Mouse (Mus musculus): Measurements from ENCODE around the gene Aldh1l1. TPM values are rescaled to one million over a fixed set of nuclear protein-coding genes. Genes with fewer than 3 reads are reported as not detected.

Gene Aldh1l1
- polyA plus RNA-seq, 1 experiment from 2014 or later, result 8.8 TPM

- no peak for ATAC-seq (ENCODE audit: low FRiP score, low read depth)
- 78% methylated on average over 6 of the region's 6 CpGs for WGBS
- no peaks in the 10 kb centered on the region for H3K27me3 ChIP-seq
- no peak overlapping the region for H3K4me2 ChIP-seq (replicated peaks)
- no peak overlapping the region for H3K9ac ChIP-seq (replicated peaks)
- peaks cover 11% of the 10 kb centered on the region for H3K4me1 ChIP-seq
- H3K4me3 ChIP-seq, result no peak overlapping the region
- no peaks in the 10 kb centered on the region for H3K9me3 ChIP-seq
- no peaks in the 10 kb centered on the region for H3K36me3 ChIP-seq
- no peak overlapping the region for H3K27ac ChIP-seq (replicated peaks)
Measured at GRCm38 (mm10) chr6:90557829-90558693, 71.8 kb downstream of the Aldh1l1 start.

DNA sequence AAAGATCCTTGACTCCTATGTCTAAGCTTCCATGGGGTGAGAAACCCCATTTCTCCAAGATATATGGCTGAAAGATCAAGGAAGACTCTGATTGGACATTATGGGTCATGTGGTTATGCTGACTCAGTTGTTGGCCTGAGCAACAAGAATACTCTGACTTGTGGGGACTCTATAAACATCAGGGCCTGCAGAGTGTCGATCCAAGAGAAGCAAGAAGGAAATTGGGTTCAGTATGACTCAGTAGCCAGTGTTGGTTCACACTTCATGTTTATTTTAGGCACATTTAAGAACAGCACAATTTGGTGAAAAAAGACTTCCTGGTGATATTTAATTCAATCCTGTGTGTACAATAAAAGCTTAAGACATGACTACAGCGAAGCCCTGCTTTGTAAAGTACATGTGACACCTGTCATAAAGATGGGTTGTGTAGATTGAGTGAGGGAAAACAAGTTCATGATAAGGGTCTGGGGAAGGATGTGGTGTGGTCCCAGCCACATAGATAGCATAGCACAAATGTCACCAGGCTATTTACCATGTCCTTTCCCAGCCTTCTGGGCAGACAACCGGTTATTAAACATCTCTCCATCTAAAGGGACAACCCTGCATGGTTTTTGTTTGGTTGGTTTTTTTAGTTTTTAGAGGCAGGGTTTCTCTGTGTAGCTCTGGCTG lies 74.3 kb downstream of the Aldh1l1 start:
- no peak overlapping the region for H3K4me2 ChIP-seq (replicated peaks)
- H3K9ac ChIP-seq (replicated peaks), result no peak overlapping the region
- H3K4me3 ChIP-seq, result no peak overlapping the region
- peak overlapping the region; percentile 64 for H3K27ac ChIP-seq (replicated peaks)
- no peaks in the 10 kb centered on the region for H3K9me3 ChIP-seq
- no peaks in the 10 kb centered on the region for H3K36me3 ChIP-seq
- 88% methylated on average over 3 of the region's 3 CpGs for WGBS
- H3K27me3 ChIP-seq, result no peaks in the 10 kb centered on the region; the same call in 1 of the 2 replicates
- peaks cover 13% of the 10 kb centered on the region for H3K4me1 ChIP-seq
- no peak for ATAC-seq (ENCODE audit: low FRiP score, low read depth)

GRCm38 (mm10) chr6:90561234-90561781 lies 75.1 kb downstream of the Aldh1l1 start:
- Histone ChIP-seq H3K27me3 (no peaks in the 10 kb centered on the region; the same call in 1 of the 2 replicates), H3K4me1 (peaks cover 13% of the 10 kb centered on the region), H3K9me3 (no peaks in the 10 kb centered on the region), H3K9ac (replicated peaks) (no peak overlapping the region), H3K27ac (replicated peaks) (peak overlapping the region; percentile 64), H3K4me2 (replicated peaks) (no peak overlapping the region), H3K36me3 (no peaks in the 10 kb centered on the region), H3K4me3 (no peak overlapping the region)
- peak; percentile 74 for ATAC-seq (ENCODE audit: low FRiP score, low read depth)
- WGBS, result 56% methylated on average over 2 of the region's 2 CpGs

DNA sequence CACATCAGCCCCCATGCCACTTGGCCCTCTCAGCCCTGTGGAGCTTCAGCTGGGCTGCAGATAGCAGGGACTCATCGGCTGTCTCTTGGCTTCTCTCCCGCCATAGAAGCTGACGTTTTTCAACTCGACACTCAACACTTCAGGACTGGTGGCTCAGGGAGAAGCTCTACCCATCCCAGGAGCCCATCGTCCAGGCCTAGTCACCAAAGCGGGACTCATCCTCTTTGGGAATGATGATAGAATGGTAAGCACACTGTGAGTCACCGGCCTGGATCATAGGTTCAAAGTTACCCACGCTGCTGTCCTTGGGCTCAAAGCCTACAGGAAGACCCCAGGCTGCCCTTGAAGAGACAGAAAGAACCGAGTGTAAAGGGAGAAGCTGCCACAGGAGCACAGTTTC lies 78.0 kb downstream of the Aldh1l1 start:
- Histone ChIP-seq H3K27ac (replicated peaks) (no peak overlapping the region), H3K27me3 (peaks cover 4% of the 10 kb centered on the region; the same call in 1 of the 2 replicates), H3K4me3 (no peak overlapping the region), H3K9ac (replicated peaks) (no peak overlapping the region), H3K9me3 (no peaks in the 10 kb centered on the region), H3K4me1 (peaks cover 13% of the 10 kb centered on the region), H3K4me2 (replicated peaks) (no peak overlapping the region), H3K36me3 (no peaks in the 10 kb centered on the region)
- 82% methylated on average over 9 of the region's 9 CpGs for WGBS
- no peak for ATAC-seq (ENCODE audit: low FRiP score, low read depth)

- Histone ChIP-seq H3K4me1 (peaks cover 13% of the 10 kb centered on the region), H3K4me3 (no peak overlapping the region), H3K4me2 (replicated peaks) (no peak overlapping the region), H3K9me3 (no peaks in the 10 kb centered on the region), H3K27me3 (peaks cover 4% of the 10 kb centered on the region; the same call in 1 of the 2 replicates), H3K27ac (replicated peaks) (no peak overlapping the region), H3K9ac (replicated peaks) (no peak overlapping the region), H3K36me3 (no peaks in the 10 kb centered on the region)
- ATAC-seq (ENCODE audit: low FRiP score, low read depth), result no peak
- WGBS, result 69% methylated on average over 13 of the region's 13 CpGs
Measured at GRCm38 (mm10) chr6:90565357-90566215, 79.4 kb downstream of the Aldh1l1 start.

DNA sequence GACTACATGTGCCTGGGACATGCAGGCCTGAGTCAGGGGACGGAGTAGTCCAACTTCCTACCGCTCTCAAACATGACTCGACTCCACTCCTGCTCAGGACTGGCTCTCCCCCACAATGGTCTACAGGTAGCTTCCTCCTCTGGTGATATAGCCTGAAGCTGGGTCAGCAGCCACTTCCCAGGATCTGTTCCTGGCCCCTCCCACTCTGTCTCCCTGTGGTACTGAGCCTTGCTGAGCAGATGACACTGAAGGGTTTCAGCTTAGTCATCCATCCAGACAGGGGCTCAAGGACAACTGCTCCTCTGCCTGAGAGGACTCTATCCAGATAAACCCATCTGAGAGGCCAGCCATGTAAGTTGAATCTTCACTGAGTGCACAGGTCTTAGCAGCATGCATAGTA lies 81.3 kb downstream of the Aldh1l1 start:
- Histone ChIP-seq H3K4me1 (0 out of 2 replicates have a peak, but pooled peaks cover 2% of the 10 kb centered on the region), H3K36me3 (no peaks in the 10 kb centered on the region), H3K9ac (replicated peaks) (no peak overlapping the region), H3K4me3 (no peak overlapping the region), H3K9me3 (no peaks in the 10 kb centered on the region), H3K27ac (replicated peaks) (no peak overlapping the region), H3K27me3 (peaks cover 4% of the 10 kb centered on the region; the same call in 1 of the 2 replicates), H3K4me2 (replicated peaks) (no peak overlapping the region)
- no peak for ATAC-seq (ENCODE audit: low FRiP score, low read depth)
- 91% methylated on average over 3 of the region's 3 CpGs for WGBS

DNA sequence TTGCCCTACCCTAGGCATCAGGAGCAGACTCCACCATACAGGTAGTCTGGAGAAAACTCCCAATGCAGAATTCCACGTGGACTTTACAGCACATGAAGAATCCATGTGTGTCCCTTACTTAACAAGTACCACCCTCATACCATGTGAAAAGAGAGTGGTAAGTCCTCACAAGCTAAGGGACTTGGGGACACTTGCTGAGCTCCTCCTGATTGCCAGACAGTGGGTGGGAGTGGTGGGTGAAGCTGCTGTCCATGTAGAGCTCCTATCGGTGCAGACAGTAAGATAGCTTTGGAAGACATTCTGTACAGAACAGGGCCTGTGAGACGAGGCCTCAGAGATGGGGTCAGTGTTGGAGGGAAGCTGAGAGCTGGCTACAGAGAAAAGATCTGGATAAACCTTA lies 81.7 kb downstream of the Aldh1l1 start:
- Histone ChIP-seq H3K9ac (replicated peaks) (no peak overlapping the region), H3K9me3 (no peaks in the 10 kb centered on the region), H3K4me3 (no peak overlapping the region), H3K4me2 (replicated peaks) (no peak overlapping the region), H3K27me3 (peaks cover 4% of the 10 kb centered on the region; the same call in 1 of the 2 replicates), H3K27ac (replicated peaks) (no peak overlapping the region), H3K36me3 (no peaks in the 10 kb centered on the region), H3K4me1 (0 out of 2 replicates have a peak, but pooled peaks cover 2% of the 10 kb centered on the region)
- WGBS, result 76% methylated on average over 3 of the region's 3 CpGs
- no peak for ATAC-seq (ENCODE audit: low FRiP score, low read depth)

DNA sequence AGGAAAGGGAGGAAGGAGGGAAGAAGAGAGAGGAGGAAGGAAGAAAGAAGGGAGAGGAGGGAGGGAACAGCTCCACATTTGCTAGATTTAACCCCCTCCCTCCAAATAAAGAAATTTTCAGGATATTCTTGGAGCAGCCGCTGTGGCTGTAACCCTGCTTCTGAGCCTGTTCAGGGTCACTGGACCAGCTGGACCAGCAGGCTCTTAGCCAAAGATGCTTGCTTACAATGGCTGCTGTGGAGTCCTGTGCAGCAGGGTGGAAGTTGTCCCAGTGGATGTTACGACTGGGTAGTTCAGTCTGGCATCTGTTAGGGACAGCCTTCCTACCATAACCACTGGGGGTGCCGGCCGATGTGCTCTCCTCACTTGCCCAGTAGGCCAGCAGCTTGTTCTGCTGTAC lies 82.5 kb downstream of the Aldh1l1 start:
- peaks cover 4% of the 10 kb centered on the region; the same call in 1 of the 2 replicates for H3K27me3 ChIP-seq
- H3K9me3 ChIP-seq, result no peaks in the 10 kb centered on the region
- H3K4me1 ChIP-seq, result 0 out of 2 replicates have a peak, but pooled peaks cover 2% of the 10 kb centered on the region
- no peak for ATAC-seq (ENCODE audit: low FRiP score, low read depth)
- WGBS, result 87% methylated on average over 4 of the region's 4 CpGs
- no peak overlapping the region for H3K4me3 ChIP-seq
- H3K36me3 ChIP-seq, result no peaks in the 10 kb centered on the region
- H3K27ac ChIP-seq (replicated peaks), result no peak overlapping the region
- H3K9ac ChIP-seq (replicated peaks), result no peak overlapping the region
- H3K4me2 ChIP-seq (replicated peaks), result no peak overlapping the region

DNA sequence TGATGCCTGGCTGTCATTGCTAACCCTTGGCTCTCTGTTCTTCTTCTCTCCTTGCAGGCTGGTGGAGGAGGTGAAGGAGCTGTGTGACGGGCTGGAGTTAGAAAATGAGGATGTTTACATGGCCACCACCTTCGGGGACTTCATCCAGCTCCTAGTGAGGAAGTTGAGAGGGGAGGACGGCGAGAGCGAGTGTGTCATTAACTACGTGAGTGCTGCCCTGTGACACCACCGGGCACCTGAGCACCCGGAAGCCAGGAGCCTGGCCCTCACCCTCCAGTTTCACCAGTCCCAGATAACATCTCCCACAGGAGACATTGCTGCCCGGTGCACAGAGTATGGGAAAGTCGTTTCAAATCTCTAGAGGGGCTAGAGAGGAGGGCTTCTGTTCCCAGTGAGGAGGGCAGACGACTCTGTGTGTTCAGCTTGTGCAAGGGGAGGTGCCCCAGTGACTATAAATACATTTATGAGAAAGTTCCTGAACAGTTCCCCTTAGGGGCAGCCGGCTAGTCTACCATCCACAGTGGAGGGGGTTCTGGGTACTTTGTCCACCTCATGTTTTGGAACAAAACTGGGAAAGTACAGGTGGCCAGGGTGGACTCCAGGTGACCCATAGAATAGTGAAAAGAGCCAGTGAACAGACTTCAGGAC lies 83.6 kb downstream of the Aldh1l1 start:
- WGBS, result 84% methylated on average over 12 of the region's 12 CpGs
- Histone ChIP-seq H3K4me1 (0 out of 2 replicates have a peak, but pooled peaks cover 2% of the 10 kb centered on the region), H3K27me3 (peaks cover 4% of the 10 kb centered on the region; the same call in 1 of the 2 replicates), H3K4me3 (no peak overlapping the region), H3K27ac (replicated peaks) (no peak overlapping the region), H3K9me3 (no peaks in the 10 kb centered on the region), H3K9ac (replicated peaks) (no peak overlapping the region), H3K36me3 (no peaks in the 10 kb centered on the region), H3K4me2 (replicated peaks) (no peak overlapping the region)
- no peak for ATAC-seq (ENCODE audit: low FRiP score, low read depth)

GRCm38 (mm10) chr6:90570392-90570791 lies 84.2 kb downstream of the Aldh1l1 start:
- no peak overlapping the region for H3K27ac ChIP-seq (replicated peaks)
- no peaks in the 10 kb centered on the region for H3K36me3 ChIP-seq
- no peak overlapping the region for H3K4me2 ChIP-seq (replicated peaks)
- ATAC-seq (ENCODE audit: low FRiP score, low read depth), result no peak
- WGBS, result 83% methylated on average over 8 of the region's 8 CpGs
- no peak overlapping the region for H3K4me3 ChIP-seq
- H3K9ac ChIP-seq (replicated peaks), result no peak overlapping the region
- H3K27me3 ChIP-seq, result peaks cover 4% of the 10 kb centered on the region; the same call in 1 of the 2 replicates
- no peaks in the 10 kb centered on the region for H3K9me3 ChIP-seq
- H3K4me1 ChIP-seq, result 0 out of 2 replicates have a peak, but pooled peaks cover under 1% of the 10 kb centered on the region

GRCm38 (mm10) chr6:90575261-90575715 lies 89.1 kb downstream of the Aldh1l1 start:
- Histone ChIP-seq H3K4me3 (no peak overlapping the region), H3K9me3 (no peaks in the 10 kb centered on the region), H3K9ac (replicated peaks) (no peak overlapping the region), H3K27ac (replicated peaks) (no peak overlapping the region), H3K4me2 (replicated peaks) (no peak overlapping the region), H3K4me1 (no peaks in the 10 kb centered on the region), H3K36me3 (no peaks in the 10 kb centered on the region), H3K27me3 (no peaks in the 10 kb centered on the region)
- peak; percentile 44 for ATAC-seq (ENCODE audit: low FRiP score, low read depth)
- 45% methylated on average over 3 of the region's 3 CpGs for WGBS

Measured in midbrain, embryonic 12.5 days (tissue).